Mouse (Mus musculus): ENCODE data around the gene Iqcn.

Iqcn gene

GRCm38 (mm10) chr8:70737705-70738104 is 34.4 kb downstream of the Iqcn start:
- DNase-seq (ENCODE audit: low spot score) = no peak

GRCm38 (mm10) chr8:70738211-70738610 is 35.0 kb downstream of the Iqcn start:
- no peak for DNase-seq (ENCODE audit: low spot score)

DNA sequence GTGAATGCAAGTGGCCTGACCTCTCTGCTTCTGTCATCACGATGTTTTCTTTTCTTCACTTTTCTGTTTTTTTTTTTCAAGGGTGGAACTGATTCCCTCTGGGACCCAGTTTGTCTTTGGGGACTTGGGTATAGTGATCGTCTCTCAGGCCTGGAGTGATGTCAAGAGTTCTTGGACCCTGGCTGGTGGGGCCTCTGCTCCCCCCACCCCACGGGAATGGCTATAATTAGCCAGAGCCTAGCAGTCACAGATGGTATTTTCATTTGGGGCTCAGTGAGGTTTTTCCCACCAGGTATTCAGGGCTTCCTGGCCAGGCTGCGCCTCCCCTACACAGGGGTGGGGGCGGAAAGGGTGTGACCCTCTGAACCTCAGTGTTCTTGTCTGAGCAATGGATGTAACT is 38.4 kb downstream of the Iqcn start:
- no peak for DNase-seq (ENCODE audit: low spot score)

- DNase-seq (ENCODE audit: low spot score) = no peak
Observed at GRCm38 (mm10) chr8:70742176-70742575, 38.9 kb downstream of the Iqcn start.

- DNase-seq (ENCODE audit: low spot score) = no peak
Observed at GRCm38 (mm10) chr8:70742981-70743655, 39.9 kb downstream of the Iqcn start.

GRCm38 (mm10) chr8:70743656-70744590 is 40.7 kb downstream of the Iqcn start:
- peak; percentile 61 for DNase-seq (ENCODE audit: low spot score)

- DNase-seq (ENCODE audit: low spot score) = peak; percentile 25
Observed at GRCm38 (mm10) chr8:70744806-70745205, 41.5 kb downstream of the Iqcn start.

GRCm38 (mm10) chr8:70745691-70746220 is 42.5 kb downstream of the Iqcn start:
- DNase-seq (ENCODE audit: low spot score) = no peak

DNA sequence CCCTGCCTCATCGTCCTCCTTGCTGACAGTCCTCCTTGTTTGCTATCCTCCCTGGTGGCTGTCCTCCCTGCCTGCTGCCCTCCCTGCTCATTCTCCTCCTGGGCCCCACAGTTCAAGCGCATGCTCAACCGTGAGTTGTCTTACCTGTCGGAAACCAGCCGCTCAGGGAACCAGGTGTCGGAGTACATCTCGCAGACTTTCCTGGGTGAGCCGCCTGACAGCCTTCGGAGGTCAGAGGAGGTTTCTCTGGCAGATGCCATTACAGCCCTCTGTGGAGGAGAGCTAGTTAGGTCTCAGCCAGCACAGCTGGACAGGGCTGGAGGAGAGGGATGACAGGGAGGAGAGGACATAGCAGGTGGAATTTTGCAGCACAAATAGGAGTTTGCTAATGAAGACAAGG is 43.4 kb downstream of the Iqcn start:
- no peak for DNase-seq (ENCODE audit: low spot score)

GRCm38 (mm10) chr8:70747211-70747890 is 44.1 kb downstream of the Iqcn start:
- no peak for DNase-seq (ENCODE audit: low spot score)

DNA sequence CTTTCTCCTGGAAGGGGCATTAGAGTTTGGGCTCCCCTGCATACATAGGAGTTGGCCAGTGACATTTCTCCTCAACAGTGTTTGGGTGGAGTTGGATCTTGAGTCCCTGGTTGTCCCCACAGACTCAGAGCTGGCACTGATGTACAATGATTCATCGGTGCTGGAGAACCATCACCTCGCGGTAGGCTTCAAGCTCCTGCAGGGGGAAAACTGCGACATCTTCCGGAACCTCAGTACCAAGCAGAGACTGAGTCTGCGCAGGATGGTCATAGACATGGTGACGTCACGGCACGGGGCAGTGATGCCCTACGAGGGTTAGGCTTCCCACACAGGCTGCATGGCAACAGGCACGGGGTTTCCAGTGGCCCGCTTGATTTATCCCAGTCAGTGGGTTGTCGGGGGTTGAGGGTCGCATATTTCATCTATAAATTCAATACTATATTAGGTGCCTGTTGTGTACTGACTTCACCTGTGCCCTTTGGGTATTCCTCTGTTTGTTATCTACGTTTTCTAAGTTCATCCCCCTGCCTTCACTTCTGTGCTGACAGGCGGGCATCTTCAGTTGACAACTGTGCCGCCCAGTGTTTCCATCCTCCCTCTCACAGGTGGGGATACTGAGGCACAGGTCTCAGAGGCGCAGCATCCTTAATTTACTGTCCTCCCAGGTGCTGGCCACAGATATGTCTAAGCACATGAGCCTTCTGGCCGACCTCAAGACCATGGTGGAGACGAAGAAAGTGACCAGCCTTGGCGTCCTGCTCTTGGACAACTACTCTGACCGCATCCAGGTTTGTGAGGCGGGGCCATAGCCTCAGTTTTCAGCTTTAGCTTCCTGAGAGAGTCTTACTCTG is 45.2 kb downstream of the Iqcn start:
- DNase-seq (ENCODE audit: low spot score) = no peak

GRCm38 (mm10) chr8:70749097-70749674 is 45.9 kb downstream of the Iqcn start:
- no peak for DNase-seq (ENCODE audit: low spot score)

DNA sequence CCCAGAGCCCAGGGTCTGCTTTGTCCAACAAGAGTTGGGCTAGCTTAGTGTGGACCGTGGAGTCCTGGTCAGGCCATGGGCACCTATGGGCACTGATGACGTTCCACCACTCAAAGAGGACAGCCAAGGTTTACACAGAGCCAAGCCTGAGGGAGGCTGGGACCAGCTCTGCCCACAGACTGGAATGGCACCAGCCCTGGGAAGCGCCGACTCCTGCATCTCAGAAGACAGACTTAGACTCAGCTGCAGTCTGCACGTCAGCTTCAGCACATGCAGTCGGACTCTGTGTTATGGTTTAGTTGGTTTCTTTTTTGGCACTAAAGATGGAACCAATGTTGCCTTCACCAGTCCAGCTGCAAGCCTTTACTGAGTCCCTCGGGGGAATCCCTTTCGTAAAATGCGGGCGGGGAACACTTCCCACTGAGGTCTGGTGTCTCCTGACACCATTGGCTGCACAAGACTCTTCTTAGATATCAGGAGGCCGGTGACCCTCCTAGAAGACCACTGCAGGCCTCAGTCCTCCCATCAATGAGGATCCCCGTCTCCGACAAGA is 46.9 kb downstream of the Iqcn start:
- no peak for DNase-seq (ENCODE audit: low spot score)

DNA sequence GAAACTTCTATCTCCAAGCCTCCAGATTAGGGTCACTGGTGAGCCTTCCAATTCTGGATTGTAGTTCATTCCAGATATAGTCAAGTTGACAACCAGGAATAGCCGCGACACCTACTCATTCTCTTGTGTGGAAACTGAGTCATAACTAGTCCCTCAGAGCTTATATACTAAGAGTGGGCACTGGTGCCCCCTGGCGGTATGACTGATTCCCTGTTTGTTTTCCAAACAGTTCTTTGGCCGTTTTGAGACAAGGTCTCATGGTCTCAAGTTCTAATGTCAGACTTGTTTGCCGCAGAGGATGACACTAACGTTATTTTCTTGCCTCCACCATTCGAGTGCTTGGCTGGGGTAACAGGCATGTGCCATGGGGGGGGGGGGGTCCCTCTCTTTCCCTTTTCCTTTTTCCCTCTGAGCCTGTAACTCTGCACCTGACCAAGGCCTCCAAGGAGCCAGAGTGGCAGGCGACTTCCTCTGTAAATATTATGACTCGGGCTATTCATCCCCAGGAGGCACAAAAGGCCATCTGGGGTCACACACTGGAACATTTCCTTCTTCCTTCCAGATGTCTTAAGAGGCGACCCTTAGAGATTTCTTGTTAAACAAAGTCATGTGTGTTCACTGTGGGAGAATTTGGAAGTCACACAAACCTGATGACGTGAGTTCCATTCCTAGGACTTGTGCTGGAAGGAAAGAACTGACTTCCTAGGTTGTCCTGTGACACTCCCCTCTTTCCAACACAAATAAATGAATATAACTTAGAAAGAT is 48.9 kb downstream of the Iqcn start:
- peak; percentile 57 for DNase-seq (ENCODE audit: low spot score)

- peak; percentile 51 for DNase-seq (ENCODE audit: low spot score)
Observed at GRCm38 (mm10) chr8:70753151-70753550, 49.9 kb downstream of the Iqcn start.

DNA sequence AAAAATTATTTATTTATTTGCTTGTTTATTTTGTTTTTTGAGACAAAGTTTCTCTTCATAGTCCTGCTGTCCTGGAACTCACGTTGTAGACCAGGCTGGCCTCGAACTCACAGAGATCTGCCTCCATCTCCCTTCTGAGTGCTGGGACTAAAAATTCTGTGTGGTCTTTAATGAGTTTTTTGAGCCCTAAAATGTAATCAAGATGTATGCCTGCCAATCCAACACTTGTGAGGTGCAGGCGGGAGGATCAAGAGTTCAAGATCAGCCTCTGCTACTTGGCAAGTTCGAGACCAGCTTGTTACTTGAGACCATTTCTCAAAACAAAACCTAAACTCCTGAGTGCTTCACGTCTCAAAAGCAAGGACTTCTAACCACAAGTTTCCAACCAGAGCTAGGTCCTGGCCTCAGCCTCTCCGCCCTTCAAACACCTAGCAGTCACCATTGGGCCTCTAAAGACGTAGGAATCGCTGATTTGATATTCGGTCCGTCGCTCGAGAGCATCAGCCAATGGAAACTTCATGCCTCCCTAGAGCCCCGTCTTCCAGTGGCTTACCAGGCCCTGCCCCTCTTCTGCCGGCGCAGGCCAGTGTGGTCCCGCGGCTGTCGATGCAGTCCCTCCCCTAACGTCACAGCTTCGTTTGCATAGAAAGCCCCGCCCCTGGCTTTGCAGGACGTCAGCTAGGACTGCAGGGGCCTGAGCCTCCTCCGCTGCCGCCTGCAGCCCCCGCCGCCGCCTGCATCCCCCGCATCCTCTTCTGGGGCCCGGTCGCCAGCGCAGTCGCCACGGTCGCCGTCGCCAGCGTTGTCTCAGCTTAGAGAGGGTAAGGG is 51.0 kb downstream of the Iqcn start, which contains the start of gene Rab3a:
Gene Rab3a (plus strand): TSS at position 637 of the 828 bp plus-strand sequence.
- DNase-seq (ENCODE audit: low spot score) = peak; percentile 97

- DNase-seq (ENCODE audit: low spot score) = peak; percentile 40
Observed at GRCm38 (mm10) chr8:70754871-70755660, 51.8 kb downstream of the Iqcn start.
